In the genomic region with DNA sequence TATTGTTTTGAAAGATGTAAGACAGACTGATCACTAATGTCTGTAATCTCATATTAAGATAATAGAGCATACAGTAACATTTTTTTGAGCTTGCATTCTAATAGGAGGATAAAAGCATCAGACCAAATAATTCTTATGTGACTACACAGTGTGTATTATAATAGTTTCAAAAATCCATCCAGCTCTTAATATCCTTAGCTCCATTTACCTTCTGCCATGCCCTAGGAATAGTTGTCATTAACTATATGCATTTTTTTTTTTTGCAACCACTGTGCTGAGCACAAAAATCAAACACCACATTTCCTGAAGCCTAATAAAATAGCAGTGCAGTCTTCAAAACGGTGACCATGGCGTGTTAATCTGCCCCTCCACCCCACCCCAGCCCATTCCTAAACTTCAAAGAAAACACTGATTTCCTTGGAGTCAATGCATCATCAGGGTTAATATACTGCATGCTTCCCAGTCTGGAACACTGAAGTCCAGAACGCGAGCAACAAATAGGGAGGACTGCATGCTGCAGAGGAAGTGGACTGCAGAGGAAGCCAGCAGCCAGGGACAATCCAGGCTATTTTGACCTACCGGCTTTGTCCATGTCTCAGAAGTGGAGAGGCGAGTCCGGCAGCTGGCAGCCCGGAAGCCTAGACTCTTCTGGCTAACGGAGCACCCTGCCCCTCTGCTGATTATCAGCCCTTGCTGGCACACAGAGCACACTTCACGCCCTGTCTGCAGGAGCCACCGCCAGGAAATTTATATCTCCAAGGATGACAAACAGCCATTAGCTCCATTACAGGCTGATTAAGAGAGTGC, we compare ENCODE assay signal across 9 mouse cellular contexts.
DNase-seq lines count a peak whose midpoint lies in the region; ATAC-seq and TF ChIP-seq lines count a peak whose summit lies in the region.
"Had no signal": no experiment of that assay in that cellular context is flagged by ENCODE, and none has a peak within 500 bp of the region (broad histone marks: within the 10 kb centered on the region; RNA-seq: fewer than 3 reads in every experiment).

No protein-coding gene starts in this region.

- peak overlapping the region; percentile 42 for H3K4me2 ChIP-seq in embryonic facial prominence, embryonic 12.5 days (replicated peaks)

- no peaks in the 10 kb centered on the region for H3K9me3 ChIP-seq in embryonic facial prominence, embryonic 12.5 days
- H3K9me3 ChIP-seq: G1E had no signal

- H3K27ac ChIP-seq in left cerebral cortex, adult 2 months = peak overlapping the region; percentile 3; the same call in 1 of the 2 replicates
- peak overlapping the region; percentile 46; the same call in 1 of the 2 replicates for H3K27ac ChIP-seq in embryonic facial prominence, embryonic 12.5 days

- intact Hi-C loops in left cerebral cortex, adult 2 months (cut with DNase I) = no loop called here
- intact Hi-C loops in left cerebral cortex, postnatal 36 days (cut with DNase I) = no loop called here
- intact Hi-C loops in heart, postnatal 14 days (cut with DNase I) = no loop called here

- no peaks in the 10 kb centered on the region for H3K27me3 ChIP-seq in embryonic facial prominence, embryonic 12.5 days

- WGBS in embryonic facial prominence, embryonic 12.5 days = 10% methylated on average over 11 of the region's 11 CpGs

- ATAC-seq in embryonic facial prominence, embryonic 12.5 days (ENCODE audit: insufficient number of reproducible peaks, insufficient read depth, low FRiP score, low TSS enrichment) = 0 out of 2 replicates have a peak, but pooled peaks have one; percentile 50

- H3K4me1 ChIP-seq in embryonic facial prominence, embryonic 12.5 days = peaks cover 13% of the 10 kb centered on the region; the same call in 1 of the 2 replicates

- H3K9ac ChIP-seq in embryonic facial prominence, embryonic 12.5 days = 0 out of 2 replicates have a peak overlapping the region, but pooled peaks have one; percentile 24

- no peaks in the 10 kb centered on the region for H3K36me3 ChIP-seq in embryonic facial prominence, embryonic 12.5 days
- H3K36me3 ChIP-seq: G1E had no signal

- TF ChIP-seq CTCF in left cerebral cortex, adult 2 months (IDR thresholded peaks at IDR 0.05) = no peak

- H3K4me3 ChIP-seq in left cerebral cortex, adult 2 months = peak overlapping the region; percentile 44
- H3K4me3 ChIP-seq in embryonic facial prominence, embryonic 12.5 days = peak overlapping the region; percentile 15; the same call in 1 of the 2 replicates

- no peak for DNase-seq in left cerebral cortex, adult 2 months (ENCODE audit: extremely low spot score in 1 of 2, low spot score in 2 of 2)
- DNase-seq in left cerebral cortex, postnatal 36 days (ENCODE audit: low spot score in 2 of 2) = no peak
- DNase-seq in heart, postnatal 14 days = peak; percentile 32
- DNase-seq in kidney, postnatal 4 days = peak; percentile 54 to 66
- peak; percentile 42 for DNase-seq in lung, postnatal 36 days
- peak; percentile 32 for DNase-seq in right cerebral cortex, postnatal 25 days
- DNase-seq in B cell, adult 2 months = no peak

Comparison
In these comparisons a context has a peak if more than half of its experiments do, and no peak if none do; other contexts are left out.
1. DNase-seq: peak in heart, postnatal 14 days (2 of 2), kidney, postnatal 4 days (2 of 2), lung, postnatal 36 days (single experiment) and right cerebral cortex, postnatal 25 days (single experiment); none in left cerebral cortex, adult 2 months (0 of 2), left cerebral cortex, postnatal 36 days (0 of 2) and B cell, adult 2 months (0 of 2).